Mouse (Mus musculus) brain, embryonic 14.5 days (tissue): ENCODE data around the gene Ostf1.

Experiments used
- CTCF ChIP-seq: fragments of 200-500 bp; IDR thresholded peaks from 2 replicates; pipeline ENCODE4 v1.5.1; 2012; ENCODE audit warnings: inconsistent platforms, mild to moderate bottlenecking, moderate library complexity, borderline replicate concordance; ENCODE audit not compliant: insufficient read depth, insufficient read length; ENCODE audit errors: extremely low read depth
- POLR2A ChIP-seq: fragments of 200-500 bp; IDR thresholded peaks from 2 replicates; pipeline ENCODE4 v1.6.1; 2012; ENCODE audit warnings: mild to moderate bottlenecking, inconsistent platforms, borderline replicate concordance; ENCODE audit not compliant: poor library complexity, insufficient read depth, insufficient read length, severe bottlenecking; ENCODE audit errors: extremely low read depth

GRCm38 (mm10) chr19:18607907-18608306 lies 23.7 kb downstream of the Ostf1 start:
- no peak for TF ChIP-seq CTCF
- no peak for TF ChIP-seq POLR2A
